Mouse (Mus musculus): ENCODE measurements around the gene Abcb5.

GRCm38 (mm10) chr12:118842671-118843411, 123.4 kb downstream of the Abcb5 start:
- TF ChIP-seq ZNF384 (IDR thresholded peaks at IDR 0.05; ENCODE audit: low read depth, low read length): no peak
- TF ChIP-seq MAFK (IDR thresholded peaks at IDR 0.05; ENCODE audit: insufficient read depth, low read depth, low read length): no peak
- no peak for TF ChIP-seq HCFC1 (IDR thresholded peaks at IDR 0.05; ENCODE audit: borderline replicate concordance, insufficient read depth, low read length)
- TF ChIP-seq CHD2 (IDR thresholded peaks at IDR 0.05; ENCODE audit: low read depth, low read length): no peak
- no peak for TF ChIP-seq ZC3H11A (IDR thresholded peaks at IDR 0.05; ENCODE audit: borderline replicate concordance, low read depth, low read length)

Data from ES-E14 (cell line).